Mouse (Mus musculus) liver, adult (tissue): ENCODE results near the gene Ank.

Experiments
- GATA4 ChIP-seq: IDR thresholded peaks from 2 replicates; pipeline ENCODE4 v1.6.1; 2014; ENCODE audit warnings: mild to moderate bottlenecking, low read length; ENCODE audit not compliant: insufficient replicate concordance

Ank gene

GRCm38 (mm10) chr15:27564106-27565100 is 97.9 kb downstream of the Ank start:
- TF ChIP-seq GATA4, result no peak; the same call in 1 of the 2 replicates

- TF ChIP-seq GATA4, result no peak
These were observed 99.2 kb downstream of the Ank start for GRCm38 (mm10) chr15:27565626-27566185.

- no peak for TF ChIP-seq GATA4
These were observed 100.9 kb downstream of the Ank start for GRCm38 (mm10) chr15:27567356-27567755.

GRCm38 (mm10) chr15:27568371-27568770 is 101.9 kb downstream of the Ank start:
- TF ChIP-seq GATA4, result no peak

GRCm38 (mm10) chr15:27569924-27570323 is 103.4 kb downstream of the Ank start:
- TF ChIP-seq GATA4, result no peak

GRCm38 (mm10) chr15:27570385-27570784 is 103.9 kb downstream of the Ank start:
- no peak for TF ChIP-seq GATA4

GRCm38 (mm10) chr15:27571179-27571578 is 104.7 kb downstream of the Ank start:
- no peak for TF ChIP-seq GATA4

GRCm38 (mm10) chr15:27574992-27575781 is 108.7 kb downstream of the Ank start:
- TF ChIP-seq GATA4, result no peak

GRCm38 (mm10) chr15:27575932-27576331 is 109.5 kb downstream of the Ank start:
- TF ChIP-seq GATA4, result no peak

- no peak for TF ChIP-seq GATA4
These were observed 110.4 kb downstream of the Ank start for GRCm38 (mm10) chr15:27576886-27577285.

GRCm38 (mm10) chr15:27577915-27578780 is 111.7 kb downstream of the Ank start:
- TF ChIP-seq GATA4, result no peak

GRCm38 (mm10) chr15:27578918-27579317 is 112.4 kb downstream of the Ank start:
- TF ChIP-seq GATA4, result no peak

- no peak for TF ChIP-seq GATA4
These were observed 113.4 kb downstream of the Ank start for GRCm38 (mm10) chr15:27579853-27580252.

GRCm38 (mm10) chr15:27580771-27581170 is 114.3 kb downstream of the Ank start:
- no peak for TF ChIP-seq GATA4
